Mouse (Mus musculus) hindbrain, embryonic 14.5 days (tissue): ENCODE measurements around the gene Frmpd1. TPM values are rescaled to one million over a fixed set of nuclear protein-coding genes. Genes with fewer than 3 reads are reported as not detected.
A peak's percentile ranks its signal among the peaks of the same experiment; 100 is the strongest.

Experiments
- ATAC-seq: fragments of 200-750 bp; cut with Nextera tagmentation; 2 replicates; pipeline ENCODE4 v1.8.0; 2017; ENCODE audit warnings: moderate number of reproducible peaks, mild to moderate bottlenecking, moderate TSS enrichment, moderate library complexity; ENCODE audit not compliant: low FRiP score
- DNase-seq: peaks from one replicate; pipeline ENCODE4 v3.0.0-alpha.2; 2015; ENCODE audit warnings: low spot score
- H3K27ac ChIP-seq: fragments of 300-500 bp; sonication (generic); 2 replicates; pipeline ENCODE4 v1.5.1; 2014; ENCODE audit warnings: mild to moderate bottlenecking, moderate library complexity
- H3K27me3 ChIP-seq: fragments of 300-500 bp; sonication (generic); 2 replicates; pipeline ENCODE4 v1.6.1; 2014; ENCODE audit warnings: mild to moderate bottlenecking, low read length, mixed read lengths; ENCODE audit not compliant: control insufficient read depth, insufficient read depth
- H3K36me3 ChIP-seq: fragments of 300-500 bp; sonication (generic); replicated peaks from 2 replicates; pipeline ENCODE4 v1.6.1; 2014; ENCODE audit not compliant: control insufficient read depth, insufficient read depth
- H3K4me1 ChIP-seq: fragments of 300-500 bp; sonication (generic); replicated peaks from 2 replicates; pipeline ENCODE4 v1.6.1; 2014; ENCODE audit warnings: antibody characterized with exemption, low read length, mixed read lengths; ENCODE audit not compliant: control insufficient read depth, insufficient read depth
- H3K4me2 ChIP-seq: fragments of 300-500 bp; sonication (generic); replicated peaks from 2 replicates; pipeline ENCODE4 v1.6.1; 2014; ENCODE audit warnings: mild to moderate bottlenecking, moderate library complexity
- H3K4me3 ChIP-seq: fragments of 300-500 bp; sonication (generic); replicated peaks from 2 replicates; pipeline ENCODE4 v1.5.1; 2014; ENCODE audit warnings: mild to moderate bottlenecking, low read length
- H3K9ac ChIP-seq: fragments of 300-500 bp; sonication (generic); 2 replicates; pipeline ENCODE4 v1.6.1; 2014
- H3K9me3 ChIP-seq: fragments of 300-500 bp; sonication (generic); 2 replicates; pipeline ENCODE4 v1.6.1; 2016; ENCODE audit warnings: low read length; ENCODE audit not compliant: control insufficient read depth
- WGBS: fragments of 180-500 bp; shearing (Covaris S2); extraction: QIAGEN DNeasy Blood & Tissue Kit; methylation state at CpG from one replicate; pipeline ENCODE4 v1.1.7; 2014; 5-methylcytosine and 5-hydroxymethylcytosine counted together
- polyA plus RNA-seq: library from polyadenylated mRNA; unstranded; fragments of >200 nt; fragmentation: Nextera tagmentation; extraction: Ambion mirVana; gene quantifications from 2 replicates; pipeline ENCODE4 v1.2.1, GENCODE M21; 2014

Frmpd1 gene
- polyA plus RNA-seq, 1 experiment from 2014 or later, result 2.4 TPM

- no peak for DNase-seq
- no peak for ATAC-seq
- Histone ChIP-seq H3K4me3 (no peak overlapping the region), H3K9me3 (no peaks in the 10 kb centered on the region), H3K4me2 (no peak overlapping the region), H3K27me3 (no peaks in the 10 kb centered on the region), H3K27ac (no peak overlapping the region), H3K36me3 (no peaks in the 10 kb centered on the region), H3K4me1 (no peaks in the 10 kb centered on the region), H3K9ac (no peak overlapping the region)
- WGBS, result 51% methylated on average over 3 of the region's 3 CpGs
Measured at GRCm38 (mm10) chr4:45286318-45286717, 101.6 kb downstream of the Frmpd1 start.

GRCm38 (mm10) chr4:45287906-45288305, 103.2 kb downstream of the Frmpd1 start:
- Histone ChIP-seq H3K36me3 (no peaks in the 10 kb centered on the region), H3K4me2 (no peak overlapping the region), H3K27me3 (no peaks in the 10 kb centered on the region), H3K27ac (no peak overlapping the region), H3K9ac (no peak overlapping the region), H3K4me1 (no peaks in the 10 kb centered on the region), H3K4me3 (no peak overlapping the region), H3K9me3 (no peaks in the 10 kb centered on the region)
- 69% methylated on average over 5 of the region's 5 CpGs for WGBS
- ATAC-seq (no peak), DNase-seq (no peak)

- Histone ChIP-seq H3K36me3 (peaks cover 20% of the 10 kb centered on the region), H3K9ac (peak within 1 kb of the TSS; percentile 67), H3K9me3 (no peaks in the 10 kb centered on the region), H3K4me1 (peaks cover 8% of the 10 kb centered on the region), H3K4me3 (peak within 1 kb of the TSS; percentile 57), H3K27ac (no peak within 1 kb of the TSS), H3K27me3 (no peaks in the 10 kb centered on the region), H3K4me2 (peak within 1 kb of the TSS; percentile 71)
- WGBS, result 20% methylated on average over 27 of the region's 27 CpGs
- peak; percentile 92 for ATAC-seq
- DNase-seq, result peak; percentile 86
Measured at GRCm38 (mm10) chr4:45296662-45297564, 112.2 kb downstream of the Frmpd1 start, which contains the start of gene Trmt10b. Gene Trmt10b (plus strand): TSS chr4:45297127.

- H3K9me3 ChIP-seq, result 0 out of 2 replicates have a peak, but pooled peaks cover 2% of the 10 kb centered on the region
- ATAC-seq (no peak), DNase-seq (no peak)
- no peak overlapping the region for H3K4me2 ChIP-seq
- H3K9ac ChIP-seq, result no peak overlapping the region
- H3K27ac ChIP-seq, result no peak overlapping the region
- 96% methylated on average over 14 of the region's 14 CpGs for WGBS
- no peaks in the 10 kb centered on the region for H3K27me3 ChIP-seq
- H3K4me1 ChIP-seq, result no peaks in the 10 kb centered on the region
- H3K36me3 ChIP-seq, result peaks cover 88% of the 10 kb centered on the region
- H3K4me3 ChIP-seq, result no peak overlapping the region
Measured at GRCm38 (mm10) chr4:45305536-45305935, 120.9 kb downstream of the Frmpd1 start.

GRCm38 (mm10) chr4:45308046-45308445, 123.4 kb downstream of the Frmpd1 start:
- no peak overlapping the region for H3K27ac ChIP-seq
- H3K4me1 ChIP-seq, result no peaks in the 10 kb centered on the region
- peaks cover 81% of the 10 kb centered on the region for H3K36me3 ChIP-seq
- no peak overlapping the region for H3K4me2 ChIP-seq
- 0 out of 2 replicates have a peak, but pooled peaks cover 2% of the 10 kb centered on the region for H3K9me3 ChIP-seq
- no peaks in the 10 kb centered on the region for H3K27me3 ChIP-seq
- ATAC-seq (no peak), DNase-seq (peak; percentile 34)
- H3K9ac ChIP-seq, result no peak overlapping the region
- no peak overlapping the region for H3K4me3 ChIP-seq
- WGBS, result 37% methylated on average over 11 of the region's 11 CpGs

DNA sequence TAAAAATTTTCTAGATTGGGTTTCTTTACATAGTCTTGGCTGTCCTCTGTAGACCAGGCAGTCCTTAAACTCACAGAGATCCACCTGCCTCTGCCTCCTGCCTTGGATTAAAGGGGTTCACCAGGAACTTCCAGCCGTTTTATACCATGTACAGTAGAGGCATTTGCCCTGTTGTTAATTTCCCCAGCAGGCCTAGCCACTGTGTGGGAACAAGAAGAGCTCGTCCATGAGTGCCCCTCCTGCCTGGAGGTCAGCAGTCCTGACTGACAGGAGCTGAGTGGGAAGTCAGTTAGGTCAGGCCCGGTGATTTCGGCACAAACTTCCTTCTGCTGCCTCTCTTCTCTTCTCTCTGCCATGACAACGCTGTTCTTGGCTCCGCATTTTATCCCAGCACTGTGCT, 123.9 kb downstream of the Frmpd1 start:
- ATAC-seq, result no peak

DNA sequence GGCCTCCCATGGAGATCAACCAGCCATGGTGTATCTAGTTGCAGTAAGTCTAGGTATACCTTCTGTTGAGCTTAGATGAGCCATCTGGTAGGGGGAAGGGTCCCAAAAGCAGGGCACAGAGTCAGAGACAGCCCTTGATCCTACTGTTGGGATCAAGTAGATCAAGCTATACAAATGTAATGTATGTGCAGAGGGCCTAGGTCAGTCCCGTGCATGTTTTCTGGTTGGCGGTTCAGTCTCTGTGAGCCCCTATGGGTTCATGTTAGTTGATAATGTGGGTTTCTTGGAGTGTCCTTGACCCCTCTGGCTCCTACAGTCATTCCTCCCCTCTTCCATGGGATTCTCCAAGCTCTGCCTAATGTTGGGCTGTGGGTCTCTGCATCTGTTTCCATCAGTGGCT, 126.4 kb downstream of the Frmpd1 start:
- Histone ChIP-seq H3K4me2 (no peak overlapping the region), H3K4me1 (no peaks in the 10 kb centered on the region), H3K27me3 (no peaks in the 10 kb centered on the region), H3K4me3 (no peak overlapping the region), H3K9ac (no peak overlapping the region), H3K36me3 (peaks cover 77% of the 10 kb centered on the region), H3K9me3 (no peaks in the 10 kb centered on the region), H3K27ac (no peak overlapping the region)
- DNase-seq, result no peak
- WGBS, result 94% methylated on average over 2 of the region's 2 CpGs
- no peak for ATAC-seq

More for the DNA sequence above, 123.9 kb downstream of the Frmpd1 start:
- Histone ChIP-seq H3K4me3 (no peak overlapping the region), H3K4me1 (no peaks in the 10 kb centered on the region), H3K27me3 (no peaks in the 10 kb centered on the region), H3K9me3 (0 out of 2 replicates have a peak, but pooled peaks cover 2% of the 10 kb centered on the region), H3K4me2 (no peak overlapping the region), H3K36me3 (peaks cover 77% of the 10 kb centered on the region), H3K27ac (no peak overlapping the region), H3K9ac (no peak overlapping the region)
- no peak for DNase-seq
- WGBS, result 93% methylated on average over 6 of the region's 6 CpGs

DNA sequence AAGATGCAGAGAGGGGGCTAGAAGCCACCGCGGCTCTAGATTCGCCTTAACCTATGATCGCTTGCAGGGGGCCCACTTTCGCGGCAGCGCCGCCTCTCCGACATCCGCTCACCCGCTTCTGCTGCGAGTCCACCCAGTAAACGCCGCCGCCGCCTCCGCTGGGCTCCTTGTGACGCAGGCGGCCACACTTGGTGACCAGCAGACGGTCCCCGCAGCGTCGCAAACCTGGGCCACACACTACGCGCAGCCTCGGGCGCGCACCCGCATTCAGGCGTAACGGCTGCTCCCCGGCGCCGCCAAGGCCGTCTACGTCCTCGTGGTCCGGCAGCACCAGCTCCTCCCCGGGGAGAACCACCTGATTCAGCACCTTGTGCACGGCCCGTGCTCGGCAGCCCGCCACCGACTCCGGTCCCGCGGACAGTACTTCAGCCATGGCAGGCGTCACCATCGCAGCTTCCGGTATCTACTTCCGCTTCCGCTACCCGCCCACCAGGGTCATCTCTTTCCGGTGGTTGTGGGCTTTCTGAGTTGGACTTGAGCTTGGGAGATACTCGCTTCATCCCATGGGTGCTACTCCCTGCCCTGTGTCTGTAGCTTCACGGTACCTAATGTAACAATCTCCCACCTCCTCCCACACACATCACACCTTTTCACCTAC, 135.6 kb downstream of the Frmpd1 start:
- no peaks in the 10 kb centered on the region for H3K9me3 ChIP-seq
- peaks cover 32% of the 10 kb centered on the region for H3K36me3 ChIP-seq
- H3K4me3 ChIP-seq, result peak overlapping the region; percentile 95
- peak; percentile 90 for ATAC-seq
- H3K27me3 ChIP-seq, result peaks cover 30% of the 10 kb centered on the region
- 1% methylated on average over 56 of the region's 56 CpGs for WGBS
- H3K4me1 ChIP-seq, result peaks cover 15% of the 10 kb centered on the region
- peak overlapping the region; percentile 90 for H3K9ac ChIP-seq
- H3K4me2 ChIP-seq, result peak overlapping the region; percentile 92
- peak; percentile 81 for DNase-seq
- peak overlapping the region; percentile 90 for H3K27ac ChIP-seq

- 81% methylated on average over 7 of the region's 7 CpGs for WGBS
- no peaks in the 10 kb centered on the region for H3K27me3 ChIP-seq
- H3K9me3 ChIP-seq, result no peaks in the 10 kb centered on the region
- H3K36me3 ChIP-seq, result no peaks in the 10 kb centered on the region
- H3K4me2 ChIP-seq, result no peak overlapping the region
- ATAC-seq, result no peak
- no peak overlapping the region for H3K4me3 ChIP-seq
- H3K4me1 ChIP-seq, result no peaks in the 10 kb centered on the region
- DNase-seq, result no peak
- H3K27ac ChIP-seq, result no peak overlapping the region
- H3K9ac ChIP-seq, result no peak overlapping the region
Measured at GRCm38 (mm10) chr4:45331139-45331538, 146.5 kb downstream of the Frmpd1 start.
